Mouse (Mus musculus): Measurements from ENCODE around the gene Ifitm3.

Ifitm3 gene

GRCm38 (mm10) chr7:140962733-140963132 is 47.8 kb downstream of the Ifitm3 start:
- DNase-seq (ENCODE audit: low read depth, low spot score) = no peak

DNA sequence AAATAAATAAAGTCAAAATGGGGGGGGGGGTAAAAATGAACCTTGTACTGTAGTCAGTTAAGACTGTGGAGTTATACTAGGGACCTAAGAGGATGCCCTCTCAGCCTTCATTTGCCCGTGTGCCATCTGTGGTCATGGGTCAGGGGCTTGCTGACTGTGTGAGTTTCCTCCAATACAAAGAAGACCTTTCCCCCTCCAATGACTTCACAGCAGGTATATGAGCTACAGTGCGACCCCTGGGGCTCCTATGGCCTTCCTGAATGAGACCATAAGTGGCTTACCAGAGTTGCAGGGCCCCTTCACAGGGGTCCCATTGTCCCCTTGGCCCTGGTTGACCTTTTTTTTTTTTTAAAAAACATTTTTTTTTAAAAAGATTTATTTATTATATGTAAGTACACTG is 49.2 kb downstream of the Ifitm3 start:
- DNase-seq (ENCODE audit: low read depth, low spot score) = no peak

- DNase-seq (ENCODE audit: low read depth, low spot score) = no peak
Measured at GRCm38 (mm10) chr7:140960026-140960425, 50.5 kb downstream of the Ifitm3 start.
